Mouse (Mus musculus): ENCODE data around the gene Vma21-ps. TPM values are rescaled to one million over a fixed set of nuclear protein-coding genes. Genes with fewer than 3 reads are reported as not detected.
"Not testable (repeated sequence)": the region's sequence is repeated elsewhere in the genome, so short reads cannot be mapped to it uniquely, and the experiment has no call there.

The Vma21-ps gene
- polyA plus RNA-seq (2015; fragmentation: Nextera tagmentation; extraction: Ambion mirVana), result 1.3 and 1.4 TPM in 2 replicates

GRCm38 (mm10) chr4:52497144-52497543 is at the start of gene Vma21-ps:
Vma21-ps (minus strand) TSS chr4:52497244.
- 95% methylated on average over 10 of the region's 10 CpGs for WGBS
- H3K4me2 ChIP-seq (replicated peaks; ENCODE audit: low read depth, low read length); H3K4me1 ChIP-seq (ENCODE audit: insufficient read depth, low read length); H3K9me3 ChIP-seq (ENCODE audit: low read length); H3K4me3 ChIP-seq (ENCODE audit: low read length); H3K27me3 ChIP-seq (ENCODE audit: insufficient read depth, low read length); H3K27ac ChIP-seq (ENCODE audit: low read length); H3K36me3 ChIP-seq (ENCODE audit: insufficient read depth, low read length); H3K9ac ChIP-seq (replicated peaks; ENCODE audit: low read length); ATAC-seq (ENCODE audit: low FRiP score, low TSS enrichment): not testable (repeated sequence)

- Histone ChIP-seq H3K27ac (ENCODE audit: low read length) (no peak overlapping the region), H3K4me3 (ENCODE audit: low read length) (no peak overlapping the region), H3K4me2 (replicated peaks; ENCODE audit: low read depth, low read length) (no peak overlapping the region), H3K27me3 (ENCODE audit: insufficient read depth, low read length) (no peaks in the 10 kb centered on the region), H3K4me1 (ENCODE audit: insufficient read depth, low read length) (no peaks in the 10 kb centered on the region), H3K36me3 (ENCODE audit: insufficient read depth, low read length) (no peaks in the 10 kb centered on the region), H3K9ac (replicated peaks; ENCODE audit: low read length) (no peak overlapping the region), H3K9me3 (ENCODE audit: low read length) (no peaks in the 10 kb centered on the region; the same call in 1 of the 2 replicates)
- 86% methylated on average over 3 of the region's 3 CpGs for WGBS
- ATAC-seq (ENCODE audit: low FRiP score, low TSS enrichment), result no peak
These were observed 46.0 kb upstream of the Vma21-ps start for GRCm38 (mm10) chr4:52543001-52543400.

GRCm38 (mm10) chr4:52530636-52531035 is 33.6 kb upstream of the Vma21-ps start:
- H3K27me3 ChIP-seq (ENCODE audit: insufficient read depth, low read length), result no peaks in the 10 kb centered on the region
- H3K36me3 ChIP-seq (ENCODE audit: insufficient read depth, low read length), result no peaks in the 10 kb centered on the region
- no peaks in the 10 kb centered on the region for H3K4me1 ChIP-seq (ENCODE audit: insufficient read depth, low read length)
- no peaks in the 10 kb centered on the region for H3K9me3 ChIP-seq (ENCODE audit: low read length)
- ATAC-seq (ENCODE audit: low FRiP score, low TSS enrichment), result no peak
- H3K4me2 ChIP-seq (replicated peaks; ENCODE audit: low read depth, low read length), result no peak overlapping the region
- H3K4me3 ChIP-seq (ENCODE audit: low read length), result no peak overlapping the region
- H3K27ac ChIP-seq (ENCODE audit: low read length), result no peak overlapping the region
- 70% methylated on average over 2 of the region's 2 CpGs for WGBS
- no peak overlapping the region for H3K9ac ChIP-seq (replicated peaks; ENCODE audit: low read length)

GRCm38 (mm10) chr4:52526464-52526863 is 29.4 kb upstream of the Vma21-ps start:
- H3K9ac ChIP-seq (replicated peaks; ENCODE audit: low read length), result no peak overlapping the region
- no peaks in the 10 kb centered on the region for H3K4me1 ChIP-seq (ENCODE audit: insufficient read depth, low read length)
- H3K4me2 ChIP-seq (replicated peaks; ENCODE audit: low read depth, low read length), result no peak overlapping the region
- no peak overlapping the region for H3K27ac ChIP-seq (ENCODE audit: low read length)
- no peaks in the 10 kb centered on the region for H3K27me3 ChIP-seq (ENCODE audit: insufficient read depth, low read length)
- WGBS, result 59% methylated on average over 5 of the region's 5 CpGs
- no peaks in the 10 kb centered on the region for H3K36me3 ChIP-seq (ENCODE audit: insufficient read depth, low read length)
- no peak overlapping the region for H3K4me3 ChIP-seq (ENCODE audit: low read length)
- no peak for ATAC-seq (ENCODE audit: low FRiP score, low TSS enrichment)
- no peaks in the 10 kb centered on the region for H3K9me3 ChIP-seq (ENCODE audit: low read length)

GRCm38 (mm10) chr4:52519301-52519700 is 22.3 kb upstream of the Vma21-ps start:
- no peaks in the 10 kb centered on the region for H3K4me1 ChIP-seq (ENCODE audit: insufficient read depth, low read length)
- no peak overlapping the region for H3K27ac ChIP-seq (ENCODE audit: low read length)
- no peak overlapping the region for H3K4me2 ChIP-seq (replicated peaks; ENCODE audit: low read depth, low read length)
- no peak overlapping the region for H3K4me3 ChIP-seq (ENCODE audit: low read length)
- no peaks in the 10 kb centered on the region for H3K36me3 ChIP-seq (ENCODE audit: insufficient read depth, low read length)
- H3K9ac ChIP-seq (replicated peaks; ENCODE audit: low read length), result no peak overlapping the region
- ATAC-seq (ENCODE audit: low FRiP score, low TSS enrichment), result no peak
- WGBS, result 84% methylated on average over 5 of the region's 5 CpGs
- H3K27me3 ChIP-seq (ENCODE audit: insufficient read depth, low read length), result no peaks in the 10 kb centered on the region
- H3K9me3 ChIP-seq (ENCODE audit: low read length), result no peaks in the 10 kb centered on the region

- 21% methylated on average over 4 of the region's 4 CpGs for WGBS
- ATAC-seq (ENCODE audit: low FRiP score, low TSS enrichment), result no peak
- Histone ChIP-seq H3K9ac (replicated peaks; ENCODE audit: low read length) (no peak overlapping the region), H3K27ac (ENCODE audit: low read length) (no peak overlapping the region), H3K9me3 (ENCODE audit: low read length) (no peaks in the 10 kb centered on the region), H3K4me3 (ENCODE audit: low read length) (no peak overlapping the region), H3K4me2 (replicated peaks; ENCODE audit: low read depth, low read length) (no peak overlapping the region), H3K27me3 (ENCODE audit: insufficient read depth, low read length) (no peaks in the 10 kb centered on the region), H3K36me3 (ENCODE audit: insufficient read depth, low read length) (no peaks in the 10 kb centered on the region), H3K4me1 (ENCODE audit: insufficient read depth, low read length) (no peaks in the 10 kb centered on the region)
These were observed 20.5 kb upstream of the Vma21-ps start for GRCm38 (mm10) chr4:52517580-52517979.

- 96% methylated on average over 4 of the region's 4 CpGs for WGBS
- H3K4me1 ChIP-seq (ENCODE audit: insufficient read depth, low read length), result no peaks in the 10 kb centered on the region
- H3K4me2 ChIP-seq (replicated peaks; ENCODE audit: low read depth, low read length), result no peak overlapping the region
- H3K27me3 ChIP-seq (ENCODE audit: insufficient read depth, low read length), result no peaks in the 10 kb centered on the region
- no peaks in the 10 kb centered on the region for H3K9me3 ChIP-seq (ENCODE audit: low read length)
- peaks cover 19% of the 10 kb centered on the region for H3K36me3 ChIP-seq (ENCODE audit: insufficient read depth, low read length)
- H3K9ac ChIP-seq (replicated peaks; ENCODE audit: low read length), result no peak overlapping the region
- H3K27ac ChIP-seq (ENCODE audit: low read length), result no peak overlapping the region
- no peak overlapping the region for H3K4me3 ChIP-seq (ENCODE audit: low read length)
- no peak for ATAC-seq (ENCODE audit: low FRiP score, low TSS enrichment)
These were observed 9.6 kb downstream of the Vma21-ps start for GRCm38 (mm10) chr4:52487486-52487885.

- Histone ChIP-seq H3K36me3 (ENCODE audit: insufficient read depth, low read length) (peaks cover 40% of the 10 kb centered on the region), H3K4me1 (ENCODE audit: insufficient read depth, low read length) (no peaks in the 10 kb centered on the region), H3K9me3 (ENCODE audit: low read length) (no peaks in the 10 kb centered on the region), H3K4me3 (ENCODE audit: low read length) (no peak overlapping the region), H3K9ac (replicated peaks; ENCODE audit: low read length) (no peak overlapping the region), H3K4me2 (replicated peaks; ENCODE audit: low read depth, low read length) (no peak overlapping the region), H3K27ac (ENCODE audit: low read length) (no peak overlapping the region), H3K27me3 (ENCODE audit: insufficient read depth, low read length) (no peaks in the 10 kb centered on the region)
- ATAC-seq (ENCODE audit: low FRiP score, low TSS enrichment), result no peak
- WGBS, result 71% methylated on average over 3 of the region's 3 CpGs
These were observed 23.6 kb downstream of the Vma21-ps start for GRCm38 (mm10) chr4:52473431-52473830.

- Histone ChIP-seq H3K9me3 (ENCODE audit: low read length) (no peaks in the 10 kb centered on the region), H3K4me2 (replicated peaks; ENCODE audit: low read depth, low read length) (no peak overlapping the region), H3K27me3 (ENCODE audit: insufficient read depth, low read length) (no peaks in the 10 kb centered on the region), H3K4me1 (ENCODE audit: insufficient read depth, low read length) (no peaks in the 10 kb centered on the region), H3K27ac (ENCODE audit: low read length) (no peak overlapping the region), H3K9ac (replicated peaks; ENCODE audit: low read length) (no peak overlapping the region), H3K36me3 (ENCODE audit: insufficient read depth, low read length) (peaks cover 27% of the 10 kb centered on the region), H3K4me3 (ENCODE audit: low read length) (no peak overlapping the region)
- ATAC-seq (ENCODE audit: low FRiP score, low TSS enrichment), result no peak
- 88% methylated on average over 5 of the region's 5 CpGs for WGBS
These were observed 35.7 kb downstream of the Vma21-ps start for GRCm38 (mm10) chr4:52461321-52461720.

- H3K36me3 ChIP-seq (ENCODE audit: insufficient read depth, low read length), result peaks cover 34% of the 10 kb centered on the region
- no peaks in the 10 kb centered on the region for H3K9me3 ChIP-seq (ENCODE audit: low read length)
- H3K9ac ChIP-seq (replicated peaks; ENCODE audit: low read length), result no peak overlapping the region
- H3K27ac ChIP-seq (ENCODE audit: low read length), result no peak overlapping the region
- WGBS, result 97% methylated on average over 1 of the region's 1 CpGs
- H3K4me2 ChIP-seq (replicated peaks; ENCODE audit: low read depth, low read length), result no peak overlapping the region
- no peaks in the 10 kb centered on the region for H3K4me1 ChIP-seq (ENCODE audit: insufficient read depth, low read length)
- no peak overlapping the region for H3K4me3 ChIP-seq (ENCODE audit: low read length)
- H3K27me3 ChIP-seq (ENCODE audit: insufficient read depth, low read length), result no peaks in the 10 kb centered on the region
- no peak for ATAC-seq (ENCODE audit: low FRiP score, low TSS enrichment)
These were observed 37.3 kb downstream of the Vma21-ps start for GRCm38 (mm10) chr4:52459726-52460125.
